Mouse (Mus musculus): ENCODE data around the gene Grin3b.

DNA sequence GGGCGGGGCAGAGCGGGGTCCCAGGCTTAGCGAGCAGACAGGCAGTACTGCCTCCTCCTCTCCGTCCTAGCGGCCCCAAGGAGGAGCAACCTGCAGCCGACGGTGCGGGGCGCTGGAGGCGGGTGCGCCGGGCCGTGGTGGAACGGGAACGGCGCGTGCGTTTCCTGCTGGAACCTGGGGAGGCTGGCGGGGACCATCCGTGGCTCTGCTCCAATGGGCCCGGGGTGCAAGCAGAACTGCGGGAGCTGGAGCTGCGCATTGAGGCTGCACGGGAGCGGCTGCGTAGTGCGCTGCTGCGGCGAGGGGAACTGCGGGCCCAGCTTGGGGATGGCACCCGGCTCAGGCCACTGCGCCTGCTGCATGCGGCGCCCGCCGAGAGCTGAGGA lies 6.2 kb downstream of the Grin3b start:
- TF ChIP-seq CTCF (IDR thresholded peaks at IDR 0.05; ENCODE audit: control insufficient read depth, insufficient read depth, insufficient read length): no peak
- TF ChIP-seq CEBPB (IDR thresholded peaks at IDR 0.05; ENCODE audit: low read depth): no peak
- no peak for TF ChIP-seq USF1 (IDR thresholded peaks at IDR 0.05; ENCODE audit: low read depth)
- TF ChIP-seq MAX (IDR thresholded peaks at IDR 0.05): no peak
- no peak for TF ChIP-seq MYOD1 (IDR thresholded peaks at IDR 0.05; ENCODE audit: control insufficient read depth, insufficient read length, low read depth)
